Mouse (Mus musculus) stomach, postnatal 0 days (tissue): ENCODE data around the gene Ly6g6d.
A peak's percentile ranks its signal among the peaks of the same experiment; 100 is the strongest.

Experiments used
- CTCF ChIP-seq: IDR thresholded peaks from 2 replicates; pipeline ENCODE4 v1.5.1; 2016; ENCODE audit warnings: antibody characterized with exemption, low read depth, mild to moderate bottlenecking, moderate library complexity
- EP300 ChIP-seq: optimal IDR thresholded peaks from 2 replicates; pipeline ENCODE3; 2016; ENCODE audit warnings: antibody characterized with exemption

GRCm38 (mm10) chr17:35121143-35121799, 43.4 kb upstream of the Ly6g6d start, which contains the start of gene Gpank1:
- no peak for TF ChIP-seq EP300
- TF ChIP-seq CTCF = 0 out of 2 replicates have a peak, but pooled peaks have one; percentile 1
